Mouse (Mus musculus) Patski (cell line): ENCODE data around the gene Kctd15. TPM values are rescaled to one million over a fixed set of nuclear protein-coding genes. Genes with fewer than 3 reads are reported as not detected.

ENCODE experiments used
- ATAC-seq: fragments of 100-300 bp; one replicate; pipeline ENCODE4 v1.8.0; 2021
- CTCF ChIA-PET: fragments of 350-600 bp; sonication (Branson Sonifier 250); formaldehyde crosslinking; loops from one replicate; lab custom pipeline; 2022; ENCODE audit warnings: inconsistent platforms; lab: Charles Lee
- POLR2A ChIA-PET: fragments of 350-600 bp; sonication (Branson Sonifier 250); formaldehyde crosslinking; loops from one replicate; lab custom pipeline; 2022; ENCODE audit warnings: antibody characterized with exemption, inconsistent platforms; lab: Charles Lee
- DNase-seq: peaks from one replicate; pipeline ENCODE4 v3.0.0-alpha.2; 2011; ENCODE audit warnings: low read depth, low spot score
- H3K27me3 ChIP-seq: fragments of 371-371 bp; one replicate; pipeline ENCODE4 v1.5.1; 2021
- CTCF ChIP-seq: fragments of 100-300 bp; IDR thresholded peaks from one replicate; pipeline ENCODE4 v1.5.1; 2021
- in situ Hi-C: fragments of 300-500 bp; cut with MboI; formaldehyde crosslinking; loops from 3 replicates; pipeline ENCODE4 v1.11.1; 2018; ENCODE audit warnings: low pct_unique_long_range_greater_than_20kb, mixed read lengths
- polyA plus RNA-seq: library from polyadenylated mRNA; unstranded; gene quantifications from one replicate; pipeline ENCODE4 v1.2.3, GENCODE M21; 2021

Kctd15 gene
- polyA plus RNA-seq, 1 experiment from 2014 or later = 27.1 TPM

GRCm38 (mm10) chr7:34670778-34671177 lies 14.2 kb upstream of the Kctd15 start:
- H3K27me3 ChIP-seq = peaks cover 6% of the 10 kb centered on the region
- DNase-seq (no peak), ATAC-seq (no peak)
- POLR2A ChIA-PET = no interaction called here
- CTCF ChIA-PET = interaction anchor here (7.2 kb wide), 1 partner anchor 264 kb away, joined by 67 read pairs; no protein-coding TSS in a partner anchor
- in situ Hi-C loops = loop anchor here (25.0 kb wide), 1 partner anchor 408 kb away; the partner anchor contains the start of gene Gm6096
- no peak for TF ChIP-seq CTCF

GRCm38 (mm10) chr7:34669336-34669735 lies 12.8 kb upstream of the Kctd15 start:
- DNase-seq (no peak), ATAC-seq (no peak)
- in situ Hi-C loops = loop anchor here (5.0 to 25.0 kb wide), 4 partner anchors 52 to 407 kb away; partner anchors contain the start of gene Gm6096
- ChIA-PET POLR2A (no interaction called here), CTCF (interaction anchor here (1.1 to 7.2 kb wide), 2 partner anchors 13 to 262 kb away, joined by 4 to 67 read pairs; no protein-coding TSS in a partner anchor)
- H3K27me3 ChIP-seq = no peaks in the 10 kb centered on the region
- no peak for TF ChIP-seq CTCF

DNA sequence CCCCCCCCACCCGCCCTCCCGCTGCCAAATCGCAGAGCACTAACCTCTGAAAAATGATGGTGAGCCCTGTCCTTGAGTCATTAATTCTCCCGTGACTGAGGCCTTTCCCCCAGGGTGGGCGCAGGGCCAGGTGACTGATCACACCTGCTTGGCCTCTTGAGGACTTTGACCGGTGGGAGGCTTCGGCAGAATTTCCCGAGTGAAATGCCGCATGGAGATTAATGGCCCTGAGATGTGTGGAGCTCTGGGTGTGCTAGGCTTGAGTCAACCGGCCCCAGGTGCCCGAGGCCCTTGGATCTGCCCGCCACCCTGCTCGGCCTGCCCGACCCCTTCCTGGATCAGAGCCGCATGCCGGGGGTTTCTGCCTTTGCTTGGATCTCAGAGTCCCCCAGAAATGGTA lies 11.3 kb upstream of the Kctd15 start:
- ATAC-seq = no peak
- ChIA-PET POLR2A (interaction anchor here (0.6 kb wide), 1 partner anchor 71 kb away, joined by 3 read pairs; no protein-coding TSS in a partner anchor), CTCF (interaction anchor here (1.1 to 7.2 kb wide), 2 partner anchors 12 to 261 kb away, joined by 4 to 67 read pairs; no protein-coding TSS in a partner anchor)
- no peak for DNase-seq
- in situ Hi-C loops = loop anchor here (5.0 to 25.0 kb wide), 4 partner anchors 51 to 406 kb away; partner anchors contain the start of gene Gm6096
- no peaks in the 10 kb centered on the region for H3K27me3 ChIP-seq
- no peak for TF ChIP-seq CTCF

- in situ Hi-C loops = loop anchor here (25.0 kb wide), 1 partner anchor 401 kb away; the partner anchor contains the start of gene Gm6096
- DNase-seq (no peak), ATAC-seq (no peak)
- TF ChIP-seq CTCF = no peak
- ChIA-PET POLR2A (no interaction called here), CTCF (no interaction called here)
- no peaks in the 10 kb centered on the region for H3K27me3 ChIP-seq
Measured at GRCm38 (mm10) chr7:34663145-34663544, 6.6 kb upstream of the Kctd15 start.

GRCm38 (mm10) chr7:34662227-34662626 lies 5.7 kb upstream of the Kctd15 start:
- TF ChIP-seq CTCF = no peak
- DNase-seq = no peak
- no peak for ATAC-seq
- in situ Hi-C loops = loop anchor here (25.0 kb wide), 1 partner anchor 400 kb away; the partner anchor contains the start of gene Gm6096
- CTCF ChIA-PET = interaction anchor here (1.0 to 1.3 kb wide), 2 partner anchors 9 to 46 kb away, joined by 3 read pairs; no protein-coding TSS in a partner anchor
- POLR2A ChIA-PET = interaction anchor here (0.7 kb wide), 1 partner anchor 346 kb away, joined by 3 read pairs; no protein-coding TSS in a partner anchor
- H3K27me3 ChIP-seq = no peaks in the 10 kb centered on the region

DNA sequence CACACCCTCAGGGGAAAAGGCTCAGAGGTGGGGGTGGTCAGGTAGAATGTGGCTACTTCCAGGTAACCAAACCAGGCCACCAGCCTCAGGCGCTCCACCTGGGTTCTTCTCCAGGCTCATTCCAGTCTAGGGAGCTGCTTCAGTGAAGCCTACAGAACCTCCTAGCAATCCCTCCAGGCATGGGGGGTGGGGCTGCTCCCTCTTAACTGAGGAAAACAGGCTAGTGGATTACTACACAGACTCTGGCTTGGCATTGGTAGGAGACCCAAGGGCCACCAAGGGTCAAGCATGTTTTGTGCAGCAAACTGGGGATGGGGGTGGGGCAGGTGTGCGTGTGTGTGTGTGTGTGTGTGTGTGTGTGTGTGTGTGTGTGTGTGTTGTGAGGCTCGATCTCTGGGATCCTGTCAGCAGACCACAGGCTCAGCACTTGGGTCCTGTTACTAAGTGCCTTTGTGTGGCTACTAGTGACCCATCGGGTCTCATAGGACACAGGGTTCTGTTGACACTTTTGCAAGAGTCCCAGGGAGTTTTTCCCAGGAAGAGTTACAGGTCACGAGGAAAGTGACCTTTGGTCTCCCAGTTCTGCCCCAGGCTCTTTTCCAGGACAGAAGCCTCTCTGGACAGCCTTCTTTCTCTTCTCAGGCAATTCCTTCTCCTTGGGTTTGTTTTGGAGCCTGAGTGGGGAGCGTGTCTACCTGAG lies 3.0 kb upstream of the Kctd15 start:
- TF ChIP-seq CTCF = no peak
- DNase-seq (no peak), ATAC-seq (no peak)
- ChIA-PET CTCF (interaction anchor here (0.6 to 2.1 kb wide), 2 partner anchors 26 to 252 kb away, joined by 3 to 6 read pairs; no protein-coding TSS in a partner anchor), POLR2A (no interaction called here)
- in situ Hi-C loops = loop anchor here (25.0 kb wide), 1 partner anchor 397 kb away; the partner anchor contains the start of gene Gm6096
- H3K27me3 ChIP-seq = no peaks in the 10 kb centered on the region

GRCm38 (mm10) chr7:34655086-34655839 lies 1.3 kb downstream of the Kctd15 start:
- peak; percentile 86 for ATAC-seq
- TF ChIP-seq CTCF = no peak

GRCm38 (mm10) chr7:34654441-34655085 lies 2.0 kb downstream of the Kctd15 start:
- TF ChIP-seq CTCF = no peak
- ChIA-PET POLR2A (interaction anchor here (0.8 to 4.4 kb wide), 2 partner anchors 24 to 265 kb away, joined by 3 to 31 read pairs; no protein-coding TSS in a partner anchor), CTCF (interaction anchor here (0.7 to 1.5 kb wide), 3 partner anchors 15 to 259 kb away, joined by 3 to 4 read pairs (median 3); no protein-coding TSS in a partner anchor)

More at GRCm38 (mm10) chr7:34655086-34655839, 1.3 kb downstream of the Kctd15 start:
- in situ Hi-C loops = loop anchor here (25.0 kb wide), 1 partner anchor 393 kb away; the partner anchor contains the start of gene Gm6096
- no peaks in the 10 kb centered on the region for H3K27me3 ChIP-seq
- ChIA-PET CTCF (interaction anchor here (0.7 to 1.5 kb wide), 5 partner anchors 16 to 259 kb away, joined by 3 to 6 read pairs (median 4); no protein-coding TSS in a partner anchor), POLR2A (interaction anchor here (0.8 to 4.4 kb wide), 2 partner anchors 25 to 266 kb away, joined by 3 to 31 read pairs; no protein-coding TSS in a partner anchor)
- peak; percentile 56 for DNase-seq

More at GRCm38 (mm10) chr7:34654441-34655085, 2.0 kb downstream of the Kctd15 start:
- in situ Hi-C loops = loop anchor here (25.0 kb wide), 1 partner anchor 392 kb away; the partner anchor contains the start of gene Gm6096
- no peaks in the 10 kb centered on the region for H3K27me3 ChIP-seq
- DNase-seq (no peak), ATAC-seq (peak; percentile 27)
